Mouse (Mus musculus): ENCODE measurements around the gene Nup210. TPM values are rescaled to one million over a fixed set of nuclear protein-coding genes. Genes with fewer than 3 reads are reported as not detected.

Nup210 gene
- polyA plus RNA-seq, 1 experiment from 2014 or later: 12.5 TPM

DNA sequence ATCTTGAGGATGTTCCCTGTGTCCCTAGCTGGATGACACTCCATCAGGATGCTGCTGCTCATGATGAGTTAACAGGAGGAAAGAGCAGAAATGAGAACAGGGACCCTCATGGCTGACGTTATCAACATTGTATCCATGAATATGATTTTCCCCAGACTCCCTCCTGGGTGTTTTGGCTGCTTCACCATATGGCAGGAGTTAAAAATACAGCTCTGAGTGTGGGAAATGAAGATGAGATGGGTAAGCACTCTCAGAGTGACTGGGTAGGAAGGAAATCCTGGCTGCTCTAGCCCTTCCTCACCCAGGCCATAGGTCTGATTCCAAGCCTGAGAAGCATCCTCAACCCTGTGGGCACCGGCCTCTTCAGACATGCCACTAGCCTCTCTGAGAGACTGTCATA, 142.3 kb downstream of the Nup210 start:
- no peak for ATAC-seq (ENCODE audit: low read depth)
- H3K9ac ChIP-seq: no peak overlapping the region
- 73% methylated on average over 2 of the region's 2 CpGs for WGBS

DNA sequence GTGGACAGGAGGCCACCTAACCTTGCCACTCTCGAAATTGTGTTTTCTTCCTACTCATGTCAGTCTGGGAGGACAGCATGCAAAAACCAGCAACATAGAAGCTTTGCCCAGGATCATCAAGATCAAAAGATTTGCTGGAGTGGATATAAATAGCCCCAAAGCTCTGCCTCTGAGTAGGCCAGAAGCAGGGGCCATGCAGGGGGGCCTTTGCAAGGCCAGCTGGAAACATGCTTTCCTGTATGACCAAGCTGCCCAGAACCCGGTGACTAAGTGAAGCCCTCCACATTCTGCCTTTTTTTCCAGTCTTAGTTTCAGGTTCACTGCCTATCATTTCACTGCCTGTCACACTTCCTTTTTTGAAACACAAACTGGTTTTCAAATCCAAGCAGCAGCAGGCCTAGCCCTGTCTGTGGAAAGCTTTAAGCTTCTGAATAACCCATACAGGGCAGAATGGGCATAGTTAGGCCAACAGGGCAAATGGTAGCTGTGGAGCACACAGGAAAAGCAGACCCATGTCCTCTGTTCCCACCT, 147.2 kb downstream of the Nup210 start:
- H3K4me3 ChIP-seq: no peak overlapping the region
- H3K4me2 ChIP-seq: no peak overlapping the region
- 0 out of 2 replicates have a peak, but pooled peaks cover 4% of the 10 kb centered on the region for H3K4me1 ChIP-seq (replicated peaks)
- ATAC-seq (ENCODE audit: low read depth): no peak
- no peak overlapping the region for H3K9ac ChIP-seq
- 53% methylated on average over 2 of the region's 2 CpGs for WGBS
- no peak overlapping the region for H3K27ac ChIP-seq (replicated peaks)
- H3K27me3 ChIP-seq: no peaks in the 10 kb centered on the region
- no peaks in the 10 kb centered on the region for H3K9me3 ChIP-seq
- no peaks in the 10 kb centered on the region for H3K36me3 ChIP-seq

More for the DNA sequence above, 142.3 kb downstream of the Nup210 start:
- H3K36me3 ChIP-seq: no peaks in the 10 kb centered on the region
- no peak overlapping the region for H3K4me2 ChIP-seq
- 0 out of 2 replicates have a peak, but pooled peaks cover 3% of the 10 kb centered on the region for H3K4me1 ChIP-seq (replicated peaks)
- H3K9me3 ChIP-seq: no peaks in the 10 kb centered on the region
- no peak overlapping the region for H3K27ac ChIP-seq (replicated peaks)
- no peak overlapping the region for H3K4me3 ChIP-seq
- no peaks in the 10 kb centered on the region for H3K27me3 ChIP-seq

Other genes with a start within 250 kb of the Nup210 start
- gene Iqsec1, start 128.1 kb downstream of the Nup210 start, polyA plus RNA-seq (2015; fragmentation: Nextera tagmentation; extraction: Ambion mirVana): 15.0 and 15.9 TPM in 2 replicates
- 30.6 TPM in 2 replicates for gene Hdac11, start 39.8 kb upstream of the Nup210 start, polyA plus RNA-seq (2015; fragmentation: Nextera tagmentation; extraction: Ambion mirVana)
- gene Fbln2, start 95.6 kb upstream of the Nup210 start, polyA plus RNA-seq (2015; fragmentation: Nextera tagmentation; extraction: Ambion mirVana): 34.4 and 37.7 TPM in 2 replicates